Mouse (Mus musculus): ENCODE data around the gene Maea. TPM values are rescaled to one million over a fixed set of nuclear protein-coding genes. Genes with fewer than 3 reads are reported as not detected.

The Maea gene
- polyA plus RNA-seq, 1 experiment = 114 TPM

DNA sequence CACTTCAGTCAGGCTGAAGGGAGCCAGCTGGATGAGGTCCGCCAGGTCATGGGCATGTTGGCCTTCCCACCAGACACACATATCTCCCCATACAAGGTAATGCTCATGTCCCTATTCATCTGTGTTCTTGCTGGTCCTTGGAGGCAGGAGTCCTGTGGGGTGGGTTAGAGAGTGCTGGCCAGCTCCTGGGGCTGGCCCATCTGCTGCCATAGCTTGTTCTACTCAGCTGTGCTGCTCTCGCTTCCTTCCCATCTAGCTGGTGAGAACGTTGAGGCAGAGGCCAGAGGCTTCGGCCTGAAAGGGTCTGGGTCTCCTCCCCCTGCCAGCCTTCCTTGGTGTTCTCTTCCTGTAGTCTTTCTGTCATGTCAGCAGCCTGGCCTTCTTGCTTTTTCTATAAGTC is 33.3 kb downstream of the Maea start:
- H3ac ChIP-seq (ENCODE audit: control insufficient read depth, insufficient read length) = no peak overlapping the region
- TF ChIP-seq REST (IDR thresholded peaks at IDR 0.05; ENCODE audit: insufficient read depth, insufficient read length) = no peak
- TF ChIP-seq MYOG (IDR thresholded peaks at IDR 0.05; ENCODE audit: control insufficient read depth in 1 of 3, insufficient read depth in 1 of 3, insufficient read length in 2 of 3, low read depth in 2 of 3) = no peak
- TF ChIP-seq MAX (IDR thresholded peaks at IDR 0.05; ENCODE audit: low read depth) = no peak
- TF ChIP-seq SRF (IDR thresholded peaks at IDR 0.05; ENCODE audit: control insufficient read depth, insufficient read length, low read depth) = no peak
- TF ChIP-seq E2F4 (IDR thresholded peaks at IDR 0.05; ENCODE audit: insufficient read depth) = no peak
- no peak for TF ChIP-seq MYOD1 (IDR thresholded peaks at IDR 0.05; ENCODE audit: control insufficient read depth in 1 of 3, insufficient read length in 2 of 3, low read depth in 2 of 3)
- TF ChIP-seq POLR2AphosphoS2 (IDR thresholded peaks at IDR 0.05; ENCODE audit: insufficient read length, low read depth) = no peak
- TF ChIP-seq TCF3 (IDR thresholded peaks at IDR 0.05; ENCODE audit: insufficient read length, low read depth) = no peak
- no peak for TF ChIP-seq CEBPB (IDR thresholded peaks at IDR 0.05; ENCODE audit: insufficient read depth, poor library complexity, severe bottlenecking)
- no peak for TF ChIP-seq POLR2A (IDR thresholded peaks at IDR 0.05; ENCODE audit: insufficient read length, low read depth)
- no peak for TF ChIP-seq USF1 (IDR thresholded peaks at IDR 0.05; ENCODE audit: low read depth)
- TF ChIP-seq TCF12 (IDR thresholded peaks at IDR 0.05; ENCODE audit: insufficient read depth, poor library complexity, severe bottlenecking) = no peak
- no peaks in the 10 kb centered on the region for H3K27me3 ChIP-seq (ENCODE audit: control insufficient read depth, insufficient read depth, insufficient read length)
- H3K79me2 ChIP-seq (ENCODE audit: control insufficient read depth, insufficient read depth) = no peaks in the 10 kb centered on the region
- no peak overlapping the region for H3K4me3 ChIP-seq
- peaks cover 31% of the 10 kb centered on the region for H3K36me3 ChIP-seq (ENCODE audit: control insufficient read depth, insufficient read depth)
- no peak overlapping the region for H3K4me2 ChIP-seq (ENCODE audit: low read depth)

DNA sequence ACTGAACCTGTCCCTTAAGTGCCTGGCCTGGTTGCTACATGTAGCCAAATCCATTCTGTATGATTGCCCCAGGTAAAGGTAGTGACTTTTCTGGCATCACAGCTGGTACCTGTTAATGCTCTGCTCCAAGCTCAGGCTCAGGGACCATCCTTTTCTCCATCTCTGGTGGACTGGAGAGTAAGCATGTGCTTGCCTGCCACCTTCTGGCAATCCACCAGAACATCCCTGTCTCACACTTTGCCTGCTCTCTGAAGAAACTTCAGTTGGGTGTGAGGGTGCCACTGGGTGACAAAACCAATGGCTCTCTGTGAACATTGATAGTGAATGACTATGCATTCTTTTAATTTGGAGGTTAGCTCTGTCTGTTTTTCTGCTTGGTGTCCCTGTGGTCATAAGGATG is 35.8 kb downstream of the Maea start:
- Histone ChIP-seq H3ac (ENCODE audit: control insufficient read depth, insufficient read length) (no peak overlapping the region), H3K36me3 (ENCODE audit: control insufficient read depth, insufficient read depth) (peaks cover 26% of the 10 kb centered on the region), H3K79me2 (ENCODE audit: control insufficient read depth, insufficient read depth) (no peaks in the 10 kb centered on the region), H3K27me3 (ENCODE audit: control insufficient read depth, insufficient read depth, insufficient read length) (no peaks in the 10 kb centered on the region), H3K4me3 (no peak overlapping the region), H3K4me2 (ENCODE audit: low read depth) (no peak overlapping the region)
- TF ChIP-seq TCF3 (IDR thresholded peaks at IDR 0.05; ENCODE audit: insufficient read length, low read depth) = no peak
- no peak for TF ChIP-seq TCF12 (IDR thresholded peaks at IDR 0.05; ENCODE audit: insufficient read depth, poor library complexity, severe bottlenecking)
- no peak for TF ChIP-seq POLR2AphosphoS2 (IDR thresholded peaks at IDR 0.05; ENCODE audit: insufficient read length, low read depth)
- TF ChIP-seq E2F4 (IDR thresholded peaks at IDR 0.05; ENCODE audit: insufficient read depth) = no peak
- TF ChIP-seq MYOD1 (IDR thresholded peaks at IDR 0.05; ENCODE audit: control insufficient read depth in 1 of 3, insufficient read length in 2 of 3, low read depth in 2 of 3) = no peak
- no peak for TF ChIP-seq REST (IDR thresholded peaks at IDR 0.05; ENCODE audit: insufficient read depth, insufficient read length)
- no peak for TF ChIP-seq MAX (IDR thresholded peaks at IDR 0.05; ENCODE audit: low read depth)
- no peak for TF ChIP-seq POLR2A (IDR thresholded peaks at IDR 0.05; ENCODE audit: insufficient read length, low read depth)
- no peak for TF ChIP-seq CEBPB (IDR thresholded peaks at IDR 0.05; ENCODE audit: insufficient read depth, poor library complexity, severe bottlenecking)
- no peak for TF ChIP-seq SRF (IDR thresholded peaks at IDR 0.05; ENCODE audit: control insufficient read depth, insufficient read length, low read depth)
- no peak for TF ChIP-seq USF1 (IDR thresholded peaks at IDR 0.05; ENCODE audit: low read depth)
- no peak for TF ChIP-seq MYOG (IDR thresholded peaks at IDR 0.05; ENCODE audit: control insufficient read depth in 1 of 3, insufficient read depth in 1 of 3, insufficient read length in 2 of 3, low read depth in 2 of 3)

- TF ChIP-seq MYOG (IDR thresholded peaks at IDR 0.05; ENCODE audit: control insufficient read depth in 1 of 3, insufficient read depth in 1 of 3, insufficient read length in 2 of 3, low read depth in 2 of 3) = no peak
- TF ChIP-seq SRF (IDR thresholded peaks at IDR 0.05; ENCODE audit: control insufficient read depth, insufficient read length, low read depth) = no peak
- TF ChIP-seq E2F4 (IDR thresholded peaks at IDR 0.05; ENCODE audit: insufficient read depth) = no peak
- TF ChIP-seq MYOD1 (IDR thresholded peaks at IDR 0.05; ENCODE audit: control insufficient read depth in 1 of 3, insufficient read length in 2 of 3, low read depth in 2 of 3) = no peak
- no peak for TF ChIP-seq TCF3 (IDR thresholded peaks at IDR 0.05; ENCODE audit: insufficient read length, low read depth)
- Histone ChIP-seq H3K36me3 (ENCODE audit: control insufficient read depth, insufficient read depth) (peaks cover 26% of the 10 kb centered on the region), H3K79me2 (ENCODE audit: control insufficient read depth, insufficient read depth) (no peaks in the 10 kb centered on the region), H3K4me3 (no peak overlapping the region), H3ac (ENCODE audit: control insufficient read depth, insufficient read length) (no peak overlapping the region), H3K27me3 (ENCODE audit: control insufficient read depth, insufficient read depth, insufficient read length) (no peaks in the 10 kb centered on the region), H3K4me2 (ENCODE audit: low read depth) (no peak overlapping the region)
These were observed 36.4 kb downstream of the Maea start for GRCm38 (mm10) chr5:33371668-33372067.

GRCm38 (mm10) chr5:33372331-33373038 is 37.2 kb downstream of the Maea start:
- TF ChIP-seq MYOD1 (IDR thresholded peaks at IDR 0.05; ENCODE audit: control insufficient read depth in 1 of 3, insufficient read length in 2 of 3, low read depth in 2 of 3) (no peak), SRF (IDR thresholded peaks at IDR 0.05; ENCODE audit: control insufficient read depth, insufficient read length, low read depth) (no peak), REST (IDR thresholded peaks at IDR 0.05; ENCODE audit: insufficient read depth, insufficient read length) (no peak), CEBPB (IDR thresholded peaks at IDR 0.05; ENCODE audit: insufficient read depth, poor library complexity, severe bottlenecking) (no peak), E2F4 (IDR thresholded peaks at IDR 0.05; ENCODE audit: insufficient read depth) (no peak), TCF12 (IDR thresholded peaks at IDR 0.05; ENCODE audit: insufficient read depth, poor library complexity, severe bottlenecking) (no peak)
- Histone ChIP-seq H3K4me2 (ENCODE audit: low read depth) (no peak overlapping the region), H3K79me2 (ENCODE audit: control insufficient read depth, insufficient read depth) (no peaks in the 10 kb centered on the region), H3K27me3 (ENCODE audit: control insufficient read depth, insufficient read depth, insufficient read length) (no peaks in the 10 kb centered on the region), H3K4me3 (no peak overlapping the region), H3K36me3 (ENCODE audit: control insufficient read depth, insufficient read depth) (peaks cover 26% of the 10 kb centered on the region), H3ac (ENCODE audit: control insufficient read depth, insufficient read length) (no peak overlapping the region)

DNA sequence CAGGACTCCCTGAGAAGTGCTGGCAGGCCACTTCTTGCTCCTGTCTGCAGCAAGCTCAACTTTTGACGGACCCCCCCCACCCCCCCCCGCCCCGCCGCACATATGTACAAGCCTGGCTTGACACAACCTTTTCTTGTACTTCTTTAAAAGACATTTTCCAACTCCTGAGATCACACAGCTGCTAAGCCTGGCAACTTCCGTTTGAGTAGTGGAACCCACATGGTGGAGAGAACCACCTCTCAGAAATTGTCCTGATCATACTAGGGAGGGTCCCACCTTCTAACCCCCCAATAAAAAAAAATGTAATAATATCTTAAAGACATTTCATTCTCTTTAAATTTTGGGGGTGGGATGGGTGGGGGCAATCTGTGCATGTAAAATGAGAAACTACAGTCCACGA is 41.9 kb downstream of the Maea start:
- peak overlapping the region; percentile 28 for H3ac ChIP-seq (ENCODE audit: control insufficient read depth, insufficient read length)
- H3K79me2 ChIP-seq (ENCODE audit: control insufficient read depth, insufficient read depth) = no peaks in the 10 kb centered on the region
- peaks cover 11% of the 10 kb centered on the region for H3K36me3 ChIP-seq (ENCODE audit: control insufficient read depth, insufficient read depth)
- peak overlapping the region; percentile 68 for H3K4me3 ChIP-seq
- TF ChIP-seq SRF (IDR thresholded peaks at IDR 0.05; ENCODE audit: control insufficient read depth, insufficient read length, low read depth) (no peak), TCF12 (IDR thresholded peaks at IDR 0.05; ENCODE audit: insufficient read depth, poor library complexity, severe bottlenecking) (no peak), MYOG (IDR thresholded peaks at IDR 0.05; ENCODE audit: control insufficient read depth in 1 of 3, insufficient read depth in 1 of 3, insufficient read length in 2 of 3, low read depth in 2 of 3) (no peak), USF1 (IDR thresholded peaks at IDR 0.05; ENCODE audit: low read depth) (no peak), TCF3 (IDR thresholded peaks at IDR 0.05; ENCODE audit: insufficient read length, low read depth) (no peak), MYOD1 (IDR thresholded peaks at IDR 0.05; ENCODE audit: control insufficient read depth in 1 of 3, insufficient read length in 2 of 3, low read depth in 2 of 3) (no peak), E2F4 (IDR thresholded peaks at IDR 0.05; ENCODE audit: insufficient read depth) (no peak), MAX (IDR thresholded peaks at IDR 0.05; ENCODE audit: low read depth) (no peak), POLR2A (IDR thresholded peaks at IDR 0.05; ENCODE audit: insufficient read length, low read depth) (no peak), POLR2AphosphoS2 (IDR thresholded peaks at IDR 0.05; ENCODE audit: insufficient read length, low read depth) (no peak), CEBPB (IDR thresholded peaks at IDR 0.05; ENCODE audit: insufficient read depth, poor library complexity, severe bottlenecking) (no peak), REST (IDR thresholded peaks at IDR 0.05; ENCODE audit: insufficient read depth, insufficient read length) (no peak)
- H3K27me3 ChIP-seq (ENCODE audit: control insufficient read depth, insufficient read depth, insufficient read length) = no peaks in the 10 kb centered on the region
- H3K4me2 ChIP-seq (ENCODE audit: low read depth) = peak overlapping the region; percentile 97
